Mouse (Mus musculus) limb, embryonic 14.5 days (tissue): ENCODE data around the gene Ahdc1. TPM values are rescaled to one million over a fixed set of nuclear protein-coding genes. Genes with fewer than 3 reads are reported as not detected.
A peak's percentile ranks its signal among the peaks of the same experiment; 100 is the strongest.

Experiments used
- ATAC-seq: fragments of 200-750 bp; cut with Nextera tagmentation; 2 replicates; pipeline ENCODE4 v1.8.0; 2017; ENCODE audit warnings: low read depth, moderate number of reproducible peaks, moderate TSS enrichment; ENCODE audit not compliant: low FRiP score
- DNase-seq: peaks from one replicate; pipeline ENCODE4 v3.0.0-alpha.2; 2015; ENCODE audit warnings: low spot score
- H3K27ac ChIP-seq: fragments of 300-500 bp; sonication (generic); replicated peaks from 2 replicates; pipeline ENCODE4 v1.5.1; 2014; ENCODE audit warnings: low read depth, mild to moderate bottlenecking, low read length, moderate library complexity, mixed read lengths
- H3K27me3 ChIP-seq: fragments of 300-500 bp; sonication (generic); 2 replicates; pipeline ENCODE4 v1.6.1; 2014; ENCODE audit warnings: low read length, mixed read lengths; ENCODE audit not compliant: control insufficient read depth, insufficient read depth
- H3K36me3 ChIP-seq: fragments of 300-500 bp; sonication (generic); 2 replicates; pipeline ENCODE4 v1.6.1; 2014; ENCODE audit warnings: mild to moderate bottlenecking, low read length, moderate library complexity, mixed read lengths; ENCODE audit not compliant: control insufficient read depth, insufficient read depth
- H3K4me1 ChIP-seq: fragments of 300-500 bp; sonication (generic); 2 replicates; pipeline ENCODE4 v1.6.1; 2014; ENCODE audit warnings: antibody characterized with exemption, low read length, mixed read lengths; ENCODE audit not compliant: control insufficient read depth, insufficient read depth
- H3K4me2 ChIP-seq: fragments of 300-500 bp; sonication (generic); replicated peaks from 2 replicates; pipeline ENCODE4 v1.6.1; 2014; ENCODE audit warnings: low read depth, mild to moderate bottlenecking, low read length, moderate library complexity; ENCODE audit not compliant: severe bottlenecking
- H3K4me3 ChIP-seq: fragments of 300-500 bp; sonication (generic); replicated peaks from 2 replicates; pipeline ENCODE4 v1.5.1; 2014; ENCODE audit warnings: low read length
- H3K9ac ChIP-seq: fragments of 300-500 bp; sonication (generic); 2 replicates; pipeline ENCODE4 v1.6.1; 2014; ENCODE audit warnings: mild to moderate bottlenecking, low read depth, low read length, moderate library complexity; ENCODE audit not compliant: severe bottlenecking
- H3K9me3 ChIP-seq: fragments of 300-500 bp; sonication (generic); 2 replicates; pipeline ENCODE4 v1.6.1; 2016; ENCODE audit warnings: low read length; ENCODE audit not compliant: control insufficient read depth
- POLR2A ChIP-seq: fragments of 200-500 bp; IDR thresholded peaks from 2 replicates; pipeline ENCODE4 v1.8.0; 2012; ENCODE audit warnings: inconsistent platforms, mild to moderate bottlenecking, moderate library complexity, borderline replicate concordance; ENCODE audit not compliant: insufficient read depth, insufficient read length; ENCODE audit errors: extremely low read depth
- WGBS: fragments of 180-500 bp; shearing (Covaris S2); extraction: QIAGEN DNeasy Blood & Tissue Kit; methylation state at CpG from one replicate; pipeline ENCODE4 v1.1.7; 2014; 5-methylcytosine and 5-hydroxymethylcytosine counted together
- polyA plus RNA-seq, 2 experiments: library from polyadenylated mRNA; depleted of rRNA in 1 of 2; stranded (reverse) in 1 of 2; unstranded in 1 of 2; fragments of >200 nt; fragmentation: Nextera tagmentation in 1 of 2; extraction: Ambion mirVana in 1 of 2; gene quantifications; 2 replicates each; pipeline versions ENCODE4 v1.2.1 to v1.2.3; 2012 to 2014

Gene Ahdc1
- polyA plus RNA-seq, 2 experiments, result 12.9 to 29.6 TPM

DNA sequence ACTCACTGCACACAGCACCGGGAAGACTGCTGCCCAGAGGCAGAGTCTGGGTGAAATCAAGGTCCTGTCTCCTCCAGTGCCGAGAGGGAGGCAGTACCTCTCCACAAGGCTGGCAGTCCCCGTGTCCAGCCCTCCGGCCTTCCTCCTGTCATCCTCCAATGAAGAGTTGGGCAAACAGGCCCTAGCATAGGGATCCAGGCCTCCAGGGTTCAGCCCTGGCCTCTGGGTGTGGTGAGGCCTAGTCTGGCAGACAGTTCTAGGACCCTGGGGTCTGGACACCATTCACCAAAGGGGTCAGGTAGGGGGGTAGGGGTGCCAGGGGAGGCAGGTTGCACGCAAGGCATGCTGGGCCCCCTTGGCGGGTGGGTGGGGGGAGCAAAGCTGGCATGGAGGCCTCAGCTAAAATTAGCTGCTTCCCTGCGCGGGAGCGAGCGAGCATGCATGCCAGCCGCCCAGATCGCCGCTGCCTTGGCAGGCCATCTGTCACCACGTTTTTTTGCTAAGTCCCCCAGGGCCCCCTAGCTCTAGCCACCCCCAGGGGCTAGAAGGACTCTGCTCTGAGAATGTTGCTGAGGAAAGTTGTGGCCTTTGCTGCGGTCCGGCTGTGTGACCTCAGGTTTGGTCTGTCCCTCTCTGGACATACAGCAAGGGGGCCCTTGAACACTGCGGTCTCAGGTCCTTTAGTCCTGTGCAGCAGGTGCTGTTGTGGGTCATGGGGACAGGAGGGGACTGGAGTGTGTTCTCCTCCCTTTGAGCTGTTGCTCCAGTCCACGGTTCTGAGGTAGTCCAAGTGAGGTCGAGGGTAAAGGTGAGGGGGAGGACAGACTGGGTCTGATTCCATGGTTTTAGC, 38.2 kb downstream of the Ahdc1 start:
- ATAC-seq, result no peak
- WGBS, result 56% methylated on average over 19 of the region's 19 CpGs

DNA sequence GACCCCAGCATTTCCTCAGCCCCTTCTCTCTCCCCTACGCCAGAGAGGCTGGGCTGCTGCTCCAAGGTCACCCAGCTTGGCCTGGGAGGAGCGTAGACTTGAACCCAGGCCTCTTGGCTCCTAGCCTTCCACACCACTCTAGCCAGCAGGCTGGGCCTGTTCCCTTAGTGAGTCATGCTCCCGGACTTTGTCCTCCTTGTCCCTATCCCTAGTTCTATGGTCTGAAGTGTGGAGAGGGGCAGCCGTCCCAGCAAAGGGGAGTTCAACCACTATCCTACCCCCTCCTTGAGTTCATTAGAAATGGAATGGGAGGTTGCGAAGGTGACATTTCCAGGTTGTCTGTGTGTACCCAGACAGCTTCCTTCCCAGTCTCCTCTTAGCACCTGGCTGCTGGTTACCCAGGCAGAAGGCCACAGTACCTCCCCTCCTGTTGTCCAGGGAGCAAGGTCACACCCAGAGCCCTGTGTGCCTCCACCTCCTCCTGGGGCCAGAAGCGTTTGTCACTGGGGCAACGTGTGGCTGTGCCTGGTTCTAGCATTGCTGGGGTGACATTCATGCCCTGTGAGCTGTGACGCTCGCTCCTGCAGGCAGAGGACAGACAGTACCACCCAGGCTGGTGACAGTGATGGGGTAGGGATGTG, 39.3 kb downstream of the Ahdc1 start:
- H3K27ac ChIP-seq, result no peak overlapping the region
- peaks cover 14% of the 10 kb centered on the region for H3K36me3 ChIP-seq

More for the DNA sequence above, 38.2 kb downstream of the Ahdc1 start:
- H3K9ac ChIP-seq, result no peak overlapping the region
- no peak overlapping the region for H3K4me2 ChIP-seq
- no peaks in the 10 kb centered on the region for H3K27me3 ChIP-seq
- H3K4me3 ChIP-seq, result no peak overlapping the region
- peaks cover 97% of the 10 kb centered on the region for H3K4me1 ChIP-seq
- H3K9me3 ChIP-seq, result no peaks in the 10 kb centered on the region
- TF ChIP-seq POLR2A, result no peak
- DNase-seq, result no peak
- H3K27ac ChIP-seq, result peak overlapping the region; percentile 4; the same call in 1 of the 2 replicates
- peaks cover 7% of the 10 kb centered on the region for H3K36me3 ChIP-seq

DNA sequence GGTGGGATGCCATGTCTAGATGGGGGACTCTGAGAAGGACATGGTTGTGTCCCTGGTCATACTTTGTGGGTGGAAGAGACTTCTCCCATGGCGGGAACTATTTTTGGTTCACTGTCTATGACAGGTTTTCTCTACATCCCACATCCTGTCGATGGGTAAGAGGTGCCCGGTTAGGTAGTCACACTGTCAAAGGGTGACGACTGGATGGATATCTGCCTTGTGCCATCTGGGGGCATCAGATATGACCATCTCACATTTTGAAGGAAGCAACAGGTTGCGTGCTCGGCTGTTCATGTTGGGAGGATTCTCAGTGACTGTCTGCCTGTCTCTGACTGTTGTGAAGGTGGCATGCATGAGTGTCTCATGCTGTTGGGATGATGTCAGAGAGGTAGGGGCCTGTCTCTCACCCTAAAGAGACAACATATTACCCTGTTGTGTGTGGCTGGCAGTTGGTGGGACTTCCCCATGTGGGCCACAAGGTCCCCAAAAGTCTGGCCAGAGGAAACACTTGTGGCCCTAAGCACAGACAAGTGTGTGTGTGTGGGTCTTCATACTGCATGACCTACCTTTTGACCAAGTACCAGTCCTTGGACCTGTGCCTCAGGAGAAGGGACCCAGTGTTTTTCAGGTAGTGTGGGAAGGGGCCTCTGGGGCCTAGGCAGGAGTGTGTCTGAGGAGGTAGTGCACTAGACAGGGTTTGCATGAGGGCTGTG, 39.9 kb downstream of the Ahdc1 start:
- Histone ChIP-seq H3K27ac (peak overlapping the region; percentile 78; the same call in 1 of the 2 replicates), H3K4me2 (peak overlapping the region; percentile 37), H3K4me1 (peaks cover 96% of the 10 kb centered on the region), H3K9me3 (no peaks in the 10 kb centered on the region), H3K27me3 (no peaks in the 10 kb centered on the region), H3K9ac (peak overlapping the region; percentile 45; the same call in 1 of the 2 replicates), H3K36me3 (peaks cover 19% of the 10 kb centered on the region), H3K4me3 (no peak overlapping the region)
- no peak for TF ChIP-seq POLR2A
- WGBS, result 88% methylated on average over 6 of the region's 6 CpGs
- no peak for ATAC-seq
- no peak for DNase-seq

More for the DNA sequence above, 39.3 kb downstream of the Ahdc1 start:
- Histone ChIP-seq H3K9me3 (no peaks in the 10 kb centered on the region), H3K4me3 (no peak overlapping the region), H3K4me2 (no peak overlapping the region), H3K4me1 (peaks cover 96% of the 10 kb centered on the region), H3K9ac (no peak overlapping the region), H3K27me3 (no peaks in the 10 kb centered on the region)
- no peak for ATAC-seq
- 70% methylated on average over 9 of the region's 9 CpGs for WGBS
- no peak for DNase-seq
- TF ChIP-seq POLR2A, result no peak

- Histone ChIP-seq H3K9ac (peak overlapping the region; percentile 45), H3K27ac (peak overlapping the region; percentile 78), H3K9me3 (no peaks in the 10 kb centered on the region), H3K4me1 (peaks cover 96% of the 10 kb centered on the region), H3K27me3 (no peaks in the 10 kb centered on the region), H3K4me2 (peak overlapping the region; percentile 37), H3K4me3 (no peak overlapping the region), H3K36me3 (peaks cover 19% of the 10 kb centered on the region)
- 24% methylated on average over 14 of the region's 14 CpGs for WGBS
- ATAC-seq, result no peak
- DNase-seq, result no peak
- no peak for TF ChIP-seq POLR2A
These were observed 40.4 kb downstream of the Ahdc1 start for GRCm38 (mm10) chr4:133051550-133051865.
